Mouse (Mus musculus) embryonic fibroblast, embryonic 13.5 days (primary cell): Measurements from ENCODE around the gene Foxd4.

Experiments
- CTCF ChIP-seq: IDR thresholded peaks from 2 replicates; pipeline ENCODE4 v1.5.1; 2011; ENCODE audit warnings: mild to moderate bottlenecking, control low read depth, low read length, moderate library complexity, borderline replicate concordance; ENCODE audit not compliant: insufficient read depth
- POLR2A ChIP-seq: IDR thresholded peaks from 2 replicates; pipeline ENCODE4 v1.6.1; 2011; ENCODE audit warnings: low read depth, mild to moderate bottlenecking, control low read depth, low read length, moderate library complexity

GRCm38 (mm10) chr19:24929041-24929440, 28.0 kb upstream of the Foxd4 start:
- TF ChIP-seq POLR2A (no peak), CTCF (no peak)
